Mouse (Mus musculus) cerebellum, adult 18-20 months (tissue): ENCODE results near the gene Cntln.

Experiments
- DNase-seq, 2 experiments: peaks; one replicate each; pipeline ENCODE4 v3.0.0; 2021

The Cntln gene

GRCm38 (mm10) chr4:84884111-84884538 lies at the start of gene Cntln:
Cntln (plus strand) TSS chr4:84884309.
- DNase-seq, result peak; percentile 96 to 98

- DNase-seq, result peak; percentile 39 to 43
These were observed 47.1 kb upstream of the Cntln start for GRCm38 (mm10) chr4:84836979-84837378.

- no peak for DNase-seq
These were observed 45.6 kb upstream of the Cntln start for GRCm38 (mm10) chr4:84838545-84838944.

DNA sequence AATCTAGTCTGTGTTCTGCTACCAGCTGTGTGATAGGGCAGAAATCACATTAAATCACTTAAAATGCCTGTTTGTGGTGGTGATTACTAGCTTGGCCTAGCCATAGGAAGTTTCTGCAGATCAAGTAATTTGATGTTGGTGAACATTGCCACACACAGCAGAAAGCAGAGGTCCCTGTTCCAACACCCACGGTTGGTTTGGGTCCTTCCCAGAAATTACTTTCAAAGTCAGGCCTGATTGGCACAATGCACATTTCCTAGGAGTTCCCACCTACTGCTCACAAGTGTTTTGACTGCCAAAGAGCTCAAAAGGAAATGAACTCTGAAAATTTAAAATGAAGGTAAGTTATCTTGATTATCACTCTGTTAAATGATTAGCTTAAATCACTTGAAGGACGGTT lies 44.6 kb upstream of the Cntln start:
- no peak for DNase-seq

DNA sequence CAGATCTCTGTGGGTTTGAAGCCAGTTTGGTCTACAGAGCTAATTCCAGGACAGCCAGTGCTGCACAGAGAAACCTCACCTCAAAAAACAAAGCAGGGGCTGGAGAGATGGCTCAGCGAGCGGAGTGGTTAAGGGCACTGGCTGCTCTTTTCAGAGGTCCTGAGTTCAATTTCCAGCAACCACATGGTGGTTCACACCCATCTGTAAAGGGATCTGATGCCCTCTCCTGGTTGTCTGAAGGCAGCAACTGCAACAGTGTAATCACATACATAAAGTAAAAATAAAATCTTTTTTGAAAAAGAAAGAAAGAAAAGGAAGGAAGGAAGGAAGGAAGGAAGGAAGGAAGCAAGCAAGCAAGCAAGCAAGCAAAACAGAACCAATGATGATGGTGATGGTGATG lies 26.5 kb upstream of the Cntln start:
- no peak for DNase-seq

DNA sequence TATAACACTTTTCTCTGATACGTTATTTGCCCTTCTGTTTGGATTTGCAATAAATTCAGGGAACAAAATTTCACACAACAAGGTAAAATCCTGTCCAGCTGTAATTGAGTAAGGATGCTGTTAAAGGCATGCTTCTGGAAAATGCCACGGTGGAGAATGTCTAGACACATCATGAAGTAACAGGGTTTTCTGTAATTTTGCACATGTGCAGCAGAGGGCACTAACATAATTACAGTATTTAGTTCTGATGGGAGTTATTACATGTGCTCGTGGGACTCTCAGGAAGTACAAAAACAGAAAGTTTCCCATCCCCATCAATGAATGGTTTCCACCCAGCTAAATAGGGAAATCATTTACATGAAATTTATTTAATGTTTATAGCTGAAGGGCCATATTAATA lies 7.8 kb upstream of the Cntln start:
- DNase-seq, result peak; percentile 49 to 63

DNA sequence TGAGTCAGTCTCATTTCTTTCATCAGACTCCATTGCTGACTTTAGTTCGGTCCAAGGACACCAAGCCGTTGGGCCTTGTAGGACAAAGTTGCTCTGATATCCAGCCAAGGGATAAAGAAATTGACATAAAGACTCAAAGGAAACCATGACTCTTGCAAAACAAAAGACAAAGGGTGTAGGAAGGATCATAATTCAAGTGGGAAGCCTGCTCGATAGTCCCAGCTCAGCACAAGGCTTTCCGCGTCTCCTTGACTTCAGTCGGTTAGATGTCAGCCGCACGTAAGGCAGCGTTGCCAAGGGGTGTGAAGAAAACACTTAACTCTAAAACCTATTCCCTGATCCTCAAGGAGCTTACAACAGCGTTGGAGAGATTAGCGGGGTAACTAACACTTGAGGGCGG lies 463 bp upstream of the Cntln start:
- no peak for DNase-seq

DNA sequence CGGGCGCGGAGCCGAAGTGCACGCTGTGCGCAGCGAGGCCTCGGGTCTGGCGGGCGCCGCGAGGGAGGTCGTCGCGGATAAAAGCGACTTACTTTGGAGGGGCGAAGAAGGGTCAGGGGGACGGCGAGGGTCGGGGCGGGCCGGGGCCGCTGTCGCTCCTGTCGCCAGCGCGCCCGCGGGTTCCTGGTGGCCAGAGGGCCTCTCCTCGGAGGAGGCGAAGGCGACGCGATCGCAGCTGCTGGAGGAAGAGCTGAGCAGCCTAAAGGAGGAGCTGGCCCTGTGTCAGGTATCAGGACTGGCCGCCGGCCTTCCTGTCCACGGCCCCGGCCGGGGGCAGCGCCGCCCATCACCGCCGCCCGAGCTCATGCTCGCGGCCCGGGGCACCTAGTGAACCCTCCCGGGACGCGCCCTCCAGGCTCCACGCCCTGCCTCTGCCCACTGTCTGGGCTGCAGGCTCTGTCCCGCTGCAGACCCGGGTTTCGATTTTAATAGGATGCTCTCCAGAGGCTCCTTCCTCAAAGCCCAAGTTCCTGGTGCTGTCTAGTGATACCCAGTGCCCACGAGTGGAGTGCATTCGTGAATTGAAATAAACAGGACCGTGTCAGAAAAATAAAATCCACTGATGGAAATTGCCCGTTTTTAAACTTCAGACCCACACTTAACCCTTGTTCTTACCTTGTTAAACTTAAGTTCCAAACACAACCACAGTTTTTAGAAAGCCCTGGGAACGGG lies 596 bp downstream of the Cntln start:
- DNase-seq, result peak; percentile 69 to 78

- no peak for DNase-seq
These were observed 1.1 kb downstream of the Cntln start for GRCm38 (mm10) chr4:84885271-84885540.

DNA sequence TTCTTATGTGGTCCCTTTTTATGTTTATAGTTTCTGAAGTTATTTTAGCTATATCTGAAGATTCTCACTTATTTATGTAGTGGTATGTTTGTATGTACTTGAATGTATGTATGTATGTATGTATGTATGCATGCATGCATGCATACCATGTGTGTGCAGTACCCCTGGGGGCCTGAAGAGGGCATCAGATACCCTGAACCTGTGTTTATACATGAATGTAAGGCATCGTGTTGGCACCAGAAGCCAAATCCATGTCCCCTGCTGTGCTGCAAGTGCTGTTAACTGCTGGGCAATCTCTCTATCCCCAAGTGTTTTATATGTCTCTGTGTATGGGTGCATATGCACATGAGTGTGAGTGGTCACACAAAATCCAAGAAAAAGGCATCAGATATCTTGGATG lies 34.3 kb downstream of the Cntln start:
- DNase-seq, result no peak

GRCm38 (mm10) chr4:84934342-84934929 lies 50.3 kb downstream of the Cntln start:
- no peak for DNase-seq

GRCm38 (mm10) chr4:84942059-84942458 lies 58.0 kb downstream of the Cntln start:
- no peak for DNase-seq

DNA sequence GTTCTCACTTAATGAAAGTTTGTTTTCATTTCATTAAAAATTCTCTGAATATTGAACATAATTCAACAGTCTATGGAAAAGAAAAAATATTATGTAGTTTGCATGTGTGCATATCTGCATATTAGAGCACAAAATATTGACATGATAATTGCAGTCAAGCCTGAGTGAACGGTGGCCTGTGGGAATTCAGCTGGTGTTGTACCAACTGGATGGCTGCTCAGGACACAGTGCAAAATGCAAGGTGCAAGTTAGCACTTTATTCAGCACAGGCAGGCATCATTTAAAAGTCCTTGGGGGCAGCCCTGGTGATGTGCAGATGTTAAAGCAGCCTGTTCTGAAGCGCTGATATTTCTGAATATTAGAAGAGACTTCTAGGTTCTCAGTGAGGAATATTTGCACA lies 58.5 kb downstream of the Cntln start:
- no peak for DNase-seq

GRCm38 (mm10) chr4:84944100-84944499 lies 60.0 kb downstream of the Cntln start:
- DNase-seq, result no peak

GRCm38 (mm10) chr4:84946450-84946849 lies 62.3 kb downstream of the Cntln start:
- DNase-seq, result no peak

DNA sequence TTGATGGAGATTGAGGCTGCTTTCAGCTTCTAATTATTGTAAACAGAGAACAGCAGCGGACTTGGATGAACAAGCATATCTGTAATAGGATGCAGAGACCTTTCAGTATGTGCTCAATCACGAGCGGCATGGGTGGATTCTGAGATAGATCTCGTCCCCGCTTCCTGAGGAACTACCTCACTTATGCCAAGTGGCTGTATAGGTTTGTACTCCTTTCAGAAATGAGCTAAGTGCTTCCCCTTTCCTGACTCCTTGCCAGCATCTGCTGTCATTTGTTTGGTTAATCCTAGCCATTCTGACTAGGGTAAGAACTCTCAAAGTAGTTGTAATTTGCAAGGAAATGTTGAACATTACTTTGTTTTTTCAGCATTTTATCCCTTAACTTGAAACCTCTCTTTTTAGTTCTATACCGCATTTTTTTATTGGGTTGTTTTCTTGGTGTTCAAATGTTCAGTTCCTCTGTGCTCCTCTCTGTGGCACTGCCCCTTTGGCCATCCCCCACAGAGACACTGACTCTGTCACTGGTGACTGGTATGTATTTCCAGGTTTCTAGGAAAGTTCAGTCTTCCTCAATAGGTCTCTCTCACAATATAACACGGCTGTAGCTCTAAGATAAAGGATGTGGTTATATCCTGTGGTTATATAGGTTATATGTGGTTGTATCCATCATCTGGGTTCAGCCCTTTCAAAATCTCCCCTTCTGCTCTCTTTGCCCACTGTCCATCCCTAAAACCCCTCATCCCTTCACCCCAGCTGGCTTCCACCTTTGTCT lies 93.0 kb downstream of the Cntln start:
- no peak for DNase-seq

GRCm38 (mm10) chr4:84995520-84996348 lies 111.6 kb downstream of the Cntln start:
- DNase-seq, result no peak

DNA sequence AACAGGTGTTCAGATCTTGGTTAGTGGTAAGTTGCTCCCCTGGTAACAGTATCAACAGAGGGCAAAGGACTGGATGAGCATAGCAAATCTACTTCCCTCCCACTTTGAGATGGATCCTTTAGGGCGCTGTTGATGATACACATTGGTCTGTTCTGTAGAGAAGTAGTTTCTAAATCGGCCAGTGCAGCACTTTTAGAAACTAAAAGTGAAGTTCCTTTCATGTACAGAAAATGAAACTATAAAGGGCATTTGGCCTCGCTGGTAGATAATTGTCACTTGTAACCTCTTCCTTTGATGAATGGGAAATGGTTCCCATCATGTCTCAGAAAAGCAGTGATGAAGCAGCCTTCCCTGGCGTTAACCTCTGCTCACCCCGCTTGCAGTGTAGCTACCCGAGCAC lies 121.5 kb downstream of the Cntln start:
- no peak for DNase-seq

GRCm38 (mm10) chr4:85006789-85007188 lies 122.7 kb downstream of the Cntln start:
- DNase-seq, result peak; percentile 13 to 26

GRCm38 (mm10) chr4:85010846-85011245 lies 126.7 kb downstream of the Cntln start:
- peak in 1 of 2 experiments; percentile 23 for DNase-seq

GRCm38 (mm10) chr4:85045748-85046147 lies 161.6 kb downstream of the Cntln start:
- DNase-seq, result no peak

DNA sequence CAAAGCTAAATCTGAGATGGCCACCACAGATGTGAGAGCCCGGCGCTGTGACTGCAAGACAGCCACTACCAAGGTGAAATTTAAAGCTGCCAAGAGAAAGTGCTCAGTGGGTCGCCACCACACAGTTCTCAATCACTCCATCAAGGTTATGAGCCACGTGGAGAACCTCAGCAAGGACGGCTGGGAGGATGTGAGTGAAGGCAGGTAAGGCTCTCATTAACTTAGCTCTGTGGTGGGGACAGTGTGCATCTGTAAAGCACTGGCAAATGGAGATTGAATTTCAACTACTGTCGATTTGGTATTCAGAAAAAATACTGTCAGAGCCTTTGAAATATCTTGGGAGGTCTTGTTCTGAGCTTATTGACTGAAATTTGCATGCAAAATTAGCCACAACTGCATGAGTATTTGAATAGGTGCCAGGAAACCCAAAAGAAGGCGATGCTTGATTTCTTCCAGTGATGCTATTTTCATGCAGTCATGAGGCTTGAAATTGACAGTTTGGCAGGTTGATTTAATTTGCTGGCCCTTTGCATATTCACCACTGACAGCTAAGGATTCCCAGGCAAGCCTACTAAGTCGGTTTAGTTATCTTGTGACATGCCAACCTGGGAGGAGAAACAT lies 165.9 kb downstream of the Cntln start:
- no peak for DNase-seq

DNA sequence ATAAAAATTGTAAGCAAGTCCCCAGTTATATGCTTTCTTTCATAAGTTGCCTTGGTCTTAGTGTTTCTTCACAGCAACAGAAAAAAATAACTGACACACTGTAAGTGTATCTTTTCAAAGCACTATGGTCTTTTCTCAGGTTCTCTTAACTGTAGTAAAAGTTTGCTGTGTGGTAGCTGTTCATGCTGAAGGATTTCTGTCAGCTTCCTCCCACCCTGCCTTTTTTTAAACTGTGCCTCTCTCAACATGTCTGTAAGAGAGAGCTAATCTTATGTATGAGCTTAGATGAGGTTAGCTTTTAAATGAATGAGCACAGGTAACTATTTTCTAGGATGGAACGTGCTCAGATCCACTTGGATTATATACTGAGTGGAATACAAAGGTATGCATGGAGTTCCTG lies 170.5 kb downstream of the Cntln start:
- no peak for DNase-seq
